Mouse (Mus musculus): ENCODE measurements around the gene Elfn1.

Elfn1 gene

GRCm38 (mm10) chr5:139908811-139909627, 1.3 kb downstream of the Elfn1 start:
- in situ Hi-C loops (cut with MboI; ENCODE audit: low pct_unique_long_range_greater_than_20kb in 1 of 2, low sequenced_read_pairs in 2 of 2, unreplicated experiment in 1 of 2) = loop anchor here in 1 of 2 experiments (5.0 kb wide), 1 partner anchor 362 kb away; no protein-coding TSS in a partner anchor

GRCm38 (mm10) chr5:139909710-139910550, 2.2 kb downstream of the Elfn1 start:
- in situ Hi-C loops (cut with MboI; ENCODE audit: low pct_unique_long_range_greater_than_20kb in 1 of 2, low sequenced_read_pairs in 2 of 2, unreplicated experiment in 1 of 2) = loop anchor here in 1 of 2 experiments (5.0 kb wide), 1 partner anchor 363 kb away; no protein-coding TSS in a partner anchor

- in situ Hi-C loops (cut with MboI; ENCODE audit: low pct_unique_long_range_greater_than_20kb in 1 of 2, low sequenced_read_pairs in 2 of 2, unreplicated experiment in 1 of 2) = no loop called here
Measured at GRCm38 (mm10) chr5:139910755-139911300, 3.1 kb downstream of the Elfn1 start.

GRCm38 (mm10) chr5:139911506-139911905, 3.8 kb downstream of the Elfn1 start:
- in situ Hi-C loops (cut with MboI; ENCODE audit: low pct_unique_long_range_greater_than_20kb in 1 of 2, low sequenced_read_pairs in 2 of 2, unreplicated experiment in 1 of 2) = no loop called here

- in situ Hi-C loops (cut with MboI; ENCODE audit: low pct_unique_long_range_greater_than_20kb in 1 of 2, low sequenced_read_pairs in 2 of 2, unreplicated experiment in 1 of 2) = no loop called here
Measured at GRCm38 (mm10) chr5:139912121-139912771, 4.5 kb downstream of the Elfn1 start.

- in situ Hi-C loops (cut with MboI; ENCODE audit: low pct_unique_long_range_greater_than_20kb in 1 of 2, low sequenced_read_pairs in 2 of 2, unreplicated experiment in 1 of 2) = loop anchor here in 1 of 2 experiments (5.0 kb wide), 1 partner anchor 74 kb away; no protein-coding TSS in a partner anchor
Measured at GRCm38 (mm10) chr5:139921666-139922065, 13.9 kb downstream of the Elfn1 start.

GRCm38 (mm10) chr5:139923867-139924266, 16.1 kb downstream of the Elfn1 start:
- in situ Hi-C loops (cut with MboI; ENCODE audit: low pct_unique_long_range_greater_than_20kb in 1 of 2, low sequenced_read_pairs in 2 of 2, unreplicated experiment in 1 of 2) = loop anchor here in 1 of 2 experiments (5.0 kb wide), 1 partner anchor 77 kb away; no protein-coding TSS in a partner anchor

GRCm38 (mm10) chr5:139930102-139930501, 22.4 kb downstream of the Elfn1 start:
- in situ Hi-C loops (cut with MboI; ENCODE audit: low pct_unique_long_range_greater_than_20kb in 1 of 2, low sequenced_read_pairs in 2 of 2, unreplicated experiment in 1 of 2) = no loop called here

GRCm38 (mm10) chr5:139930927-139931351, 23.2 kb downstream of the Elfn1 start:
- in situ Hi-C loops (cut with MboI; ENCODE audit: low pct_unique_long_range_greater_than_20kb in 1 of 2, low sequenced_read_pairs in 2 of 2, unreplicated experiment in 1 of 2) = no loop called here

GRCm38 (mm10) chr5:139931947-139932540, 24.3 kb downstream of the Elfn1 start:
- in situ Hi-C loops (cut with MboI; ENCODE audit: low pct_unique_long_range_greater_than_20kb in 1 of 2, low sequenced_read_pairs in 2 of 2, unreplicated experiment in 1 of 2) = no loop called here

GRCm38 (mm10) chr5:139932595-139933271, 25.0 kb downstream of the Elfn1 start:
- in situ Hi-C loops (cut with MboI; ENCODE audit: low pct_unique_long_range_greater_than_20kb in 1 of 2, low sequenced_read_pairs in 2 of 2, unreplicated experiment in 1 of 2) = no loop called here

- in situ Hi-C loops (cut with MboI; ENCODE audit: low pct_unique_long_range_greater_than_20kb in 1 of 2, low sequenced_read_pairs in 2 of 2, unreplicated experiment in 1 of 2) = no loop called here
Measured at GRCm38 (mm10) chr5:139933476-139933875, 25.7 kb downstream of the Elfn1 start.

GRCm38 (mm10) chr5:139936431-139936830, 28.7 kb downstream of the Elfn1 start:
- in situ Hi-C loops (cut with MboI; ENCODE audit: low pct_unique_long_range_greater_than_20kb in 1 of 2, low sequenced_read_pairs in 2 of 2, unreplicated experiment in 1 of 2) = no loop called here

- in situ Hi-C loops (cut with MboI; ENCODE audit: low pct_unique_long_range_greater_than_20kb in 1 of 2, low sequenced_read_pairs in 2 of 2, unreplicated experiment in 1 of 2) = no loop called here
Measured at GRCm38 (mm10) chr5:139944697-139945096, 37.0 kb downstream of the Elfn1 start.

GRCm38 (mm10) chr5:139945715-139946364, 38.1 kb downstream of the Elfn1 start:
- in situ Hi-C loops (cut with MboI; ENCODE audit: low pct_unique_long_range_greater_than_20kb in 1 of 2, low sequenced_read_pairs in 2 of 2, unreplicated experiment in 1 of 2) = no loop called here

GRCm38 (mm10) chr5:139947446-139947845, 39.7 kb downstream of the Elfn1 start:
- in situ Hi-C loops (cut with MboI; ENCODE audit: low pct_unique_long_range_greater_than_20kb in 1 of 2, low sequenced_read_pairs in 2 of 2, unreplicated experiment in 1 of 2) = no loop called here

- in situ Hi-C loops (cut with MboI; ENCODE audit: low pct_unique_long_range_greater_than_20kb in 1 of 2, low sequenced_read_pairs in 2 of 2, unreplicated experiment in 1 of 2) = no loop called here
Measured at GRCm38 (mm10) chr5:139948552-139948951, 40.8 kb downstream of the Elfn1 start.
